Mouse (Mus musculus) neutrophil, adult 5-6 weeks (primary cell): ENCODE results near the gene Inpp5f. TPM values are rescaled to one million over a fixed set of nuclear protein-coding genes. Genes with fewer than 3 reads are reported as not detected.

Source experiments
- ATAC-seq: fragments of 151-379, 151-347 bp; 2 replicates; pipeline ENCODE4 v1.8.0; 2017; ENCODE audit warnings: mild to moderate bottlenecking, moderate TSS enrichment; ENCODE audit not compliant: insufficient number of reproducible peaks, poor library complexity, low FRiP score, severe bottlenecking; ENCODE audit errors: extremely low read depth
- total RNA-seq: library from RNA; stranded (forward); fragments of 200-1000 nt; gene quantifications from 2 replicates; pipeline ENCODE4 v1.2.3, GENCODE M21; 2017

Inpp5f gene
- total RNA-seq, 1 experiment from 2014 or later, result 67.3 TPM

GRCm38 (mm10) chr7:128717991-128718390 lies 106.9 kb downstream of the Inpp5f start:
- no peak for ATAC-seq

- peak; percentile 83 for ATAC-seq
These were observed 113.6 kb downstream of the Inpp5f start for GRCm38 (mm10) chr7:128724761-128725160.

- ATAC-seq, result no peak
These were observed 114.1 kb downstream of the Inpp5f start for GRCm38 (mm10) chr7:128725189-128725588.

- ATAC-seq, result no peak
These were observed 115.9 kb downstream of the Inpp5f start for GRCm38 (mm10) chr7:128726999-128727398.

- no peak for ATAC-seq
These were observed 116.6 kb downstream of the Inpp5f start for GRCm38 (mm10) chr7:128727701-128728100.

- 0 out of 2 replicates have a peak, but pooled peaks have one; percentile 31 for ATAC-seq
These were observed 117.6 kb downstream of the Inpp5f start for GRCm38 (mm10) chr7:128728738-128729137.

GRCm38 (mm10) chr7:128731585-128731984 lies 120.5 kb downstream of the Inpp5f start:
- no peak for ATAC-seq

- 0 out of 2 replicates have a peak, but pooled peaks have one; percentile 15 for ATAC-seq
These were observed 126.9 kb downstream of the Inpp5f start for GRCm38 (mm10) chr7:128738041-128738440.

GRCm38 (mm10) chr7:128739116-128739461 lies 128.0 kb downstream of the Inpp5f start:
- no peak for ATAC-seq

GRCm38 (mm10) chr7:128739462-128740277 lies 128.5 kb downstream of the Inpp5f start:
- peak; percentile 42; the same call in 1 of the 2 replicates for ATAC-seq

- ATAC-seq, result peak; percentile 77
These were observed 129.2 kb downstream of the Inpp5f start, which contains the start of gene Mcmbp for GRCm38 (mm10) chr7:128740334-128740733. Gene Mcmbp (minus strand): TSS chr7:128740495.

GRCm38 (mm10) chr7:128743898-128744297 lies 132.8 kb downstream of the Inpp5f start:
- ATAC-seq, result no peak

GRCm38 (mm10) chr7:128744684-128745485 lies 133.8 kb downstream of the Inpp5f start, which contains the start of gene Sec23ip:
Gene Sec23ip (plus strand): TSS chr7:128744943.
- ATAC-seq, result peak; percentile 83

Other genes starting within 250 kb of the Inpp5f start
- gene Rgs10, start 192.6 kb upstream of the Inpp5f start, total RNA-seq, result 27.0 and 28.9 TPM in 2 replicates
- 98.0 and 109 TPM in 2 replicates for gene Tial1, start 149.6 kb upstream of the Inpp5f start, total RNA-seq
- 0.70 and 0.98 TPM in 2 replicates for gene Bag3, start 87.7 kb upstream of the Inpp5f start, total RNA-seq
- gene Mcmbp, start 129.2 kb downstream of the Inpp5f start, total RNA-seq, result 53.0 and 71.0 TPM in 2 replicates
- gene Sec23ip, start 133.6 kb downstream of the Inpp5f start, total RNA-seq, result 36.5 and 36.6 TPM in 2 replicates